Mouse (Mus musculus): Measurements from ENCODE around the gene Vmac. TPM values are rescaled to one million over a fixed set of nuclear protein-coding genes. Genes with fewer than 3 reads are reported as not detected.
A peak's percentile ranks its signal among the peaks of the same experiment; 100 is the strongest.

The Vmac gene
- polyA plus RNA-seq, 1 experiment from 2014 or later = 13.3 TPM

GRCm38 (mm10) chr17:56683546-56684140 lies 34.2 kb downstream of the Vmac start:
- Histone ChIP-seq H3K36me3 (peaks cover 75% of the 10 kb centered on the region), H3K4me2 (no peak overlapping the region), H3K9ac (no peak overlapping the region; the same call in 1 of the 2 replicates), H3K4me1 (peaks cover 61% of the 10 kb centered on the region), H3K27ac (replicated peaks) (no peak overlapping the region), H3K4me3 (no peak overlapping the region), H3K27me3 (replicated peaks) (no peaks in the 10 kb centered on the region), H3K9me3 (no peaks in the 10 kb centered on the region)
- no peak for ATAC-seq (ENCODE audit: extremely low read depth, insufficient number of reproducible peaks, low FRiP score, low TSS enrichment)
- 87% methylated on average over 5 of the region's 5 CpGs for WGBS

DNA sequence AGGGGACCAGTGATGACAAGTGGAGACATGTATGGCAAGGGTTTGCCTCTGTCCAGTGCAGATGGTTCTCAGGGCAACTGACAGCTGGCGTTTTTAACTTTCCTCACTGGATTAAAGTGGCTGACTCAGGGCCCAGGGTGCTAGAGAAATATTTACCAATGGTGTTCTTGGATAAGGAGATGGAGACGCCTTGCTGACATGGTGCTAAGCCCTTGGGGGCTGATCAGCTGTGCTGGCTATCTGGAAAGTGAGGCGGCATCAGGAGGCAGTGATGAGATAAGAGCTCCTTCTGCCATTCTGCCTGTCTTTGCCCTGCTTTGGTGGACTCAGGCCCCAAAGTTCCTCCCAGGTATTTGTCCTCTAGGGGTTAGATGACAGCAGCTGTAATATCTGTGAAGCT lies 34.9 kb downstream of the Vmac start:
- Histone ChIP-seq H3K27ac (replicated peaks) (0 out of 2 replicates have a peak overlapping the region, but pooled peaks have one; percentile 3), H3K9ac (peak overlapping the region; percentile 16; the same call in 1 of the 2 replicates), H3K4me3 (no peak overlapping the region), H3K4me2 (no peak overlapping the region), H3K4me1 (peaks cover 56% of the 10 kb centered on the region), H3K36me3 (peaks cover 72% of the 10 kb centered on the region), H3K9me3 (no peaks in the 10 kb centered on the region), H3K27me3 (replicated peaks) (no peaks in the 10 kb centered on the region)
- no peak for ATAC-seq (ENCODE audit: extremely low read depth, insufficient number of reproducible peaks, low FRiP score, low TSS enrichment)
- WGBS = 24% methylated on average over 3 of the region's 3 CpGs

- WGBS = 61% methylated on average over 4 of the region's 4 CpGs
- peaks cover 72% of the 10 kb centered on the region for H3K36me3 ChIP-seq
Observed at GRCm38 (mm10) chr17:56681791-56682190, 36.0 kb downstream of the Vmac start.

DNA sequence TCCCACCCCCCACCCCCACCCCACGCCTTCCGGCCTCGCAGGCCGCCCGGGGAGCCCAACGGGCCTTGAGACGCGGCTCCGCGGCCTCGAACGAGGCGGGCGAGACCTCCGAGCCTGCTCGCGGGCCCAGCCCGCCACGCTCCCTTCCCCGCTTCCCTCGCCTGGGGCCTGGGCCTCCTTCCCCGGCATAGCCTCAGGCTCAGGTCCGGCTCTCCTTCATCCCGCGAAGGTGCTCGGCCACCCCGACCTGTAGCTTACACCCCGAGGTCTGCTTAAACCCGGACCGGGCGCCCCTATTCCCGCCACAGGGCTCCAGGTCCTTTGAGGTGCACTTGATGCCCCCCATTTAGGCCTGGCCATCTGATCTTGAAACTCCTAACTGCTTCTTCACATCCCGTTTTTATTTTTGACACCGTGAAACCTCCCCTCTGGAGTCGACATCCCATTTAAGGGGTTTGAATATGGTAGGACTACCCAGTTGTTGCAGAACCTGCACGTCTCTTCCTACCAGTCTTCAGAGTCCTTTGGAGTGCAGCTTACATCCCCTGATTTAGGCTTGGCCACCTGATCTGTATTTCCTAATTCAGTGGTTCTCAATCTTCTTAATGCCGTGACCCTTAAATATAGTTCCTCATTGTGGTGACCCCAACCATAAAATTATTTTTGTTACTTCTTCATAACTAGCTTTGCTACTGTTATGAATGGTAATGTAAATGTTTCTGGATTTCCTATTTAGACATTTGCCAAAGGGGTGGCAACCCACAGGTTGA lies 44.0 kb downstream of the Vmac start:
- Histone ChIP-seq H3K9me3 (no peaks in the 10 kb centered on the region), H3K4me2 (peak overlapping the region; percentile 91), H3K9ac (peak overlapping the region; percentile 99), H3K4me3 (peak overlapping the region; percentile 96), H3K36me3 (peaks cover 34% of the 10 kb centered on the region), H3K27me3 (replicated peaks) (peaks cover 5% of the 10 kb centered on the region; the same call in 1 of the 2 replicates), H3K27ac (replicated peaks) (peak overlapping the region; percentile 88), H3K4me1 (peaks cover 40% of the 10 kb centered on the region)
- WGBS = 2% methylated on average over 36 of the region's 37 CpGs
- peak; percentile 2; the same call in 1 of the 2 replicates for ATAC-seq (ENCODE audit: extremely low read depth, insufficient number of reproducible peaks, low FRiP score, low TSS enrichment)

More at GRCm38 (mm10) chr17:56681791-56682190, 36.0 kb downstream of the Vmac start:
- Histone ChIP-seq H3K4me1 (peaks cover 56% of the 10 kb centered on the region), H3K27me3 (replicated peaks) (no peaks in the 10 kb centered on the region), H3K9me3 (no peaks in the 10 kb centered on the region), H3K27ac (replicated peaks) (no peak overlapping the region), H3K4me3 (no peak overlapping the region), H3K4me2 (no peak overlapping the region), H3K9ac (no peak overlapping the region)
- ATAC-seq (ENCODE audit: extremely low read depth, insufficient number of reproducible peaks, low FRiP score, low TSS enrichment) = no peak

- Histone ChIP-seq H3K36me3 (peaks cover 30% of the 10 kb centered on the region), H3K9me3 (no peaks in the 10 kb centered on the region), H3K27me3 (replicated peaks) (peaks cover 8% of the 10 kb centered on the region; the same call in 1 of the 2 replicates), H3K27ac (replicated peaks) (peak within 1 kb of the TSS; percentile 93), H3K4me2 (peak within 1 kb of the TSS; percentile 91), H3K4me1 (peaks cover 46% of the 10 kb centered on the region), H3K4me3 (peak within 1 kb of the TSS; percentile 96), H3K9ac (peak within 1 kb of the TSS; percentile 99)
- ATAC-seq (ENCODE audit: extremely low read depth, insufficient number of reproducible peaks, low FRiP score, low TSS enrichment) = peak; percentile 83
- under 1% methylated on average over 49 of the region's 66 CpGs for WGBS
Observed at GRCm38 (mm10) chr17:56672941-56673646, 44.7 kb downstream of the Vmac start, which contains the start of gene Ranbp3. Gene Ranbp3, plus strand, starts transcription at chr17:56673294.

DNA sequence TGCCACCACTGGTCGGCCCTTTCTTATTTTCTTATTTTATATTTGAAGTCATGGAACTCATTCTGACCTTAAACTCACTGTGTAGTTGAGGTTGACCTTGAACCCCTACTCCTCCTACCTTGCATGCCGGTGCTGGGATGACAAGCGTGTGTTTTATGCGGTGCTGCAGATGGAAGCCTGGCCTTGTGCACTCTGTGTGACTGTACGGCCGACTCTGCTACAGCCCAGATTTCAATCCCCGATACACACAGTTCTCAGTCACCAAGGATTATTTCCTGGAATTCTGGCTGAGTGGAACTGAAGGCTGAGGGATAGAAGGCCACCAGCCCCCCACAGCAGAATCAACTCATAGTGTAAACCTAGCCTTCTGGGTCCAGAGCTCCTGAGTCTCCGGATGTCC lies 48.1 kb downstream of the Vmac start:
- peaks cover under 1% of the 10 kb centered on the region; the same call in 1 of the 2 replicates for H3K36me3 ChIP-seq
- 79% methylated on average over 8 of the region's 8 CpGs for WGBS

DNA sequence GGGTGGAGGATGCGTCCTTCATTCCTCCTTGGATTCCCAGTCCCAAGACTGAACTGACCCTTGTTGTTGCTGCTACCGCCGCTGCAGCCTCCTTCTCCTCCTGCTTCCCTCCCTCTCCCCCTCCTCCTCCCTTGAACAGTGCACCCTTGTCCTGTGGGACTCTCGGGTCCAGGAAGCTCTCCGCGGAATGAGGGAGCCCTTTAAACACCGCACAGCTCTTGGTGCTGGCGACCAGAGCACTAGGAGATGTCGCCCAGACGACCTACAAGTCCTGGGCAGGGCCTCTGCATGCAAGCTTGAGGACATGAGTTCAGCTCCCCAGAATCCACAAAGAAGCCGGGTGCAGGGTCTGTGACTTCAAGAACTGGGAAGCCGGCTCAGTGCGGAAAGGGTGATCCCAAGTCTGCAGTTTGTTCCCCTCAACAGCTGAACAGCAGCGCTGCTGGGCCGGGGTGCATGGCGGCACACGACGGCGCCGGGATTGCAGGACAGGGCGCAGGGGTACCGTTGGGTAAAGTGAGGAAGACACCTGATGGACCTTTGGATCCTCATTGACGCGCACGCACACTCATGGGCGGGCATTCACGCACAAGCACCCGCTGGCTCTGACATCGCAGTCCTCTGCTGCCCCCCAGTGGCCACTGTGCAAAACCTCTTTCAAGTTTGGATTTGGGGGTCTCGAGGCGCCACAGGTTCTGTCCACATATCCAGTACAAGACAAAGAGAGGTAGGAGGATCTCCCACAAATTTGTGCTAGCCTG lies 49.3 kb downstream of the Vmac start:
- peaks cover 17% of the 10 kb centered on the region; the same call in 1 of the 2 replicates for H3K27me3 ChIP-seq (replicated peaks)
- peaks cover 22% of the 10 kb centered on the region for H3K4me1 ChIP-seq
- peak overlapping the region; percentile 92 for H3K4me2 ChIP-seq
- no peak overlapping the region for H3K27ac ChIP-seq (replicated peaks)
- WGBS = 3% methylated on average over 31 of the region's 31 CpGs
- ATAC-seq (ENCODE audit: extremely low read depth, insufficient number of reproducible peaks, low FRiP score, low TSS enrichment) = no peak
- H3K9ac ChIP-seq = peak overlapping the region; percentile 79
- H3K4me3 ChIP-seq = peak overlapping the region; percentile 55
- no peaks in the 10 kb centered on the region for H3K36me3 ChIP-seq
- H3K9me3 ChIP-seq = no peaks in the 10 kb centered on the region

More for the DNA sequence above, 48.1 kb downstream of the Vmac start:
- H3K4me2 ChIP-seq = no peak overlapping the region
- peaks cover 19% of the 10 kb centered on the region for H3K4me1 ChIP-seq
- ATAC-seq (ENCODE audit: extremely low read depth, insufficient number of reproducible peaks, low FRiP score, low TSS enrichment) = no peak
- no peaks in the 10 kb centered on the region for H3K9me3 ChIP-seq
- H3K4me3 ChIP-seq = no peak overlapping the region
- H3K27me3 ChIP-seq (replicated peaks) = peaks cover 17% of the 10 kb centered on the region; the same call in 1 of the 2 replicates
- no peak overlapping the region for H3K27ac ChIP-seq (replicated peaks)
- H3K9ac ChIP-seq = no peak overlapping the region

DNA sequence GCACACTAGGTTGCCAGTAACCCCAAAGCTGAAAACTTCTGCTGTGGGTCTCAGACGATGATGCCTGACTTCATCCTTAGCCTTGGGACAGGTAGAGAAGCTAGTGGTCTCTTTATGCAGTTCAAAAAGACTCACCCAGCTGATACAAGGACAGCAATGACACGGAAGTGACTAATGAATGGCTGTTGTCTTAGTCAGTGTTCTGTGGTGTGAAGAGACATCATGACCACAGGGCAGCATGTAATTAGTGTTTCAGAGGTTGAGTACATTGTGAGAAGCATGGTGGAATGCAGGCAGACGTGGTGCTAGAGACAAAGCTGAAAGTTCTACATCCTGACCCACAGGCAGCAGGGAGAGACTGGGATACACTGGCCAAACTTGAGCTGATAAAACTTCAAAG lies 50.2 kb downstream of the Vmac start:
- H3K4me3 ChIP-seq = no peak overlapping the region
- H3K27me3 ChIP-seq (replicated peaks) = peaks cover 17% of the 10 kb centered on the region; the same call in 1 of the 2 replicates
- no peaks in the 10 kb centered on the region for H3K36me3 ChIP-seq
- peaks cover 22% of the 10 kb centered on the region for H3K4me1 ChIP-seq
- H3K9me3 ChIP-seq = no peaks in the 10 kb centered on the region
- ATAC-seq (ENCODE audit: extremely low read depth, insufficient number of reproducible peaks, low FRiP score, low TSS enrichment) = no peak
- no peak overlapping the region for H3K27ac ChIP-seq (replicated peaks)
- 65% methylated on average over 3 of the region's 3 CpGs for WGBS
- H3K4me2 ChIP-seq = no peak overlapping the region
- no peak overlapping the region; the same call in 1 of the 2 replicates for H3K9ac ChIP-seq

GRCm38 (mm10) chr17:56666384-56666783 lies 51.4 kb downstream of the Vmac start:
- no peaks in the 10 kb centered on the region for H3K36me3 ChIP-seq
- no peak for ATAC-seq (ENCODE audit: extremely low read depth, insufficient number of reproducible peaks, low FRiP score, low TSS enrichment)
- H3K9ac ChIP-seq = no peak overlapping the region
- H3K27ac ChIP-seq (replicated peaks) = no peak overlapping the region
- H3K4me3 ChIP-seq = no peak overlapping the region
- no peak overlapping the region for H3K4me2 ChIP-seq
- peaks cover 17% of the 10 kb centered on the region; the same call in 1 of the 2 replicates for H3K27me3 ChIP-seq (replicated peaks)
- WGBS = 76% methylated on average over 4 of the region's 4 CpGs
- H3K4me1 ChIP-seq = peaks cover 19% of the 10 kb centered on the region
- H3K9me3 ChIP-seq = no peaks in the 10 kb centered on the region

DNA sequence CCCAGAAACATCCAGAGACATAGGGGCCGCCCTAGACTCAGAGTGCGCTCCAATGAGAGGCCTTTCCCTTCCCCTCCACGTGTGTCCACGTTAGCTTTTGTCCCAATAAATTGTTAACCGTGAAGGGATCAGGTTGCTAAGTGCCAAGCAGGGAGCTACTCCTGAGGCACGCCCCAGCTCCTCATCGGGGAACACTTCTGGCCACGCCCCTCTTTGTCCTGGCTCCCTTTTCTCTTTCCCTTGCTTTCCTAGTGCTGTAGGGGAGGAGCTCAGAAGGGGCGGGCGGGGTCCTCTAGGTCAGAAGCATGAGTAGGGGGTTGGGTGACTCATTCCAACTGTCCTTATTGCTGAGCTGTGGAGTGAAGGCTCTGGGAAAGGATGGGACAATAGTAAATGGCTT lies 53.5 kb downstream of the Vmac start:
- Histone ChIP-seq H3K4me3 (peak overlapping the region; percentile 18; the same call in 1 of the 2 replicates), H3K27me3 (replicated peaks) (peaks cover 12% of the 10 kb centered on the region; the same call in 1 of the 2 replicates), H3K9me3 (no peaks in the 10 kb centered on the region), H3K27ac (replicated peaks) (no peak overlapping the region), H3K4me2 (peak overlapping the region; percentile 57), H3K36me3 (no peaks in the 10 kb centered on the region), H3K9ac (peak overlapping the region; percentile 62), H3K4me1 (peaks cover 19% of the 10 kb centered on the region)
- WGBS = 5% methylated on average over 10 of the region's 10 CpGs
- ATAC-seq (ENCODE audit: extremely low read depth, insufficient number of reproducible peaks, low FRiP score, low TSS enrichment) = no peak
